Mouse (Mus musculus) T-helper 1 cell (primary cell): ENCODE results near the gene Pde1c.

Experiments used
- in situ Hi-C: fragments of 300-600 bp; cut with MboI, MseI; formaldehyde crosslinking; loops from one replicate; pipeline ENCODE4 v1.15.1; 2025; ENCODE audit warnings: high pct_unique_total_duplicates

The Pde1c gene

GRCm38 (mm10) chr6:56458098-56458497, 110.8 kb downstream of the Pde1c start:
- in situ Hi-C loops, result no loop called here

DNA sequence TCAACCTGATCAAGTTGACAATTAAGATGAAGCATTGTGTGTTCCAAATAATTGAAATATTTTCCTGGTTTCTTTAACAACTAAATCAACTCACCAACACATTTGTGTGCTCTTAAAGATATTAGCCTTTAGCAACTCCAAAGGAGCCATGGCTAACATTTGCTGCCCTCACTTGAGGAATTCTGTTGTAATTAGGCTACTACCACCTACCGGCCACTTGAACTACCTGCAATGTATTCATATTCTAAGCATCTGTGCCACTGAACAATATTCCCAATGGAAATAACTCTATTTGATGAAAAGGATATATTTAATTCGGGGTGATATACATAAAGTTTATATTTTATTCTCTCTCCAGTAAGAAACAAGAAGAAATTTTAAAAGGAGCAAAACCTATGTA, 121.0 kb downstream of the Pde1c start:
- in situ Hi-C loops, result no loop called here

DNA sequence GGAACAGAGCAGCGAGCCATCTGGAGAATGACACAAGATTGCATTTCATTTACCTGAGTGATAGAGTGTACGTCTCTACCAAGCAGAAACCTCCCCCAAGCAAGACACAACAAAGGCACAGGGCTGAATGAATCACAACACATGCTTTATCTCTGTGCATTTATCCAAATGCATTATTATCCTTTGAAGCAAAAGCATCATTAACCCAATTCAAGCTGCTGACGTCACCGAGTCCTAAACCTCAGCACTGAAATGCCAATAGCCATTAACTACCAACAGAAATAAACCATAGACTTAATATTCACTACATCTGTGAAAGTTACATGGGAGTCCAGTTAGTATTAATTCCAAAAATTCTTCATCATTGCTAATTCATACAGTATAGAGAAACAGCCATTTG, 127.4 kb downstream of the Pde1c start:
- in situ Hi-C loops, result no loop called here

GRCm38 (mm10) chr6:56425846-56426245, 143.1 kb downstream of the Pde1c start:
- in situ Hi-C loops, result no loop called here

- in situ Hi-C loops, result no loop called here
Observed at GRCm38 (mm10) chr6:56422866-56423265, 146.0 kb downstream of the Pde1c start.

GRCm38 (mm10) chr6:56416191-56416590, 152.7 kb downstream of the Pde1c start:
- in situ Hi-C loops, result no loop called here

GRCm38 (mm10) chr6:56389178-56389577, 179.7 kb downstream of the Pde1c start:
- in situ Hi-C loops, result no loop called here

DNA sequence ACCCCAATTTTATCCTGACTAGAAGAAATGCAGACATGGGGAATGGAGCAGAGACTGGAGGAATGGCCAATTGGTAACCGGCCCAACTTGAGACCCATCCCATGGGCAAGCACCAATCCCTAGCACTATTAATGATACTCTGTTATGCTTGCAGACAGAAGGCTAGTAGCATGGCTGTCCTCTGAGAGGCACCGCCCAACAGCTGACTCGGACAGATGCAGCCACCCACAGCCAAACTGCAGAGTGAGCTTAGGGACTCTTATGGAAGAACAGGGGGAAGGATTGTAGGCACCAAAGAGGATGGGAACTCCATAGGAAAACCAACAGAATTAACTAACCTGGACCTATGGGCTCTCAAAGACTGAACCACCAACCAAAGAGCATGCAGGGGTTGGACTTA, 192.5 kb downstream of the Pde1c start:
- in situ Hi-C loops, result no loop called here

- in situ Hi-C loops, result no loop called here
Observed at GRCm38 (mm10) chr6:56374180-56374579, 194.7 kb downstream of the Pde1c start.

- in situ Hi-C loops, result no loop called here
Observed at GRCm38 (mm10) chr6:56373753-56374152, 195.2 kb downstream of the Pde1c start.

GRCm38 (mm10) chr6:56373046-56373751, 195.7 kb downstream of the Pde1c start:
- in situ Hi-C loops, result no loop called here

GRCm38 (mm10) chr6:56369462-56369861, 199.4 kb downstream of the Pde1c start:
- in situ Hi-C loops, result no loop called here

- in situ Hi-C loops, result no loop called here
Observed at GRCm38 (mm10) chr6:56368116-56368515, 200.8 kb downstream of the Pde1c start.

DNA sequence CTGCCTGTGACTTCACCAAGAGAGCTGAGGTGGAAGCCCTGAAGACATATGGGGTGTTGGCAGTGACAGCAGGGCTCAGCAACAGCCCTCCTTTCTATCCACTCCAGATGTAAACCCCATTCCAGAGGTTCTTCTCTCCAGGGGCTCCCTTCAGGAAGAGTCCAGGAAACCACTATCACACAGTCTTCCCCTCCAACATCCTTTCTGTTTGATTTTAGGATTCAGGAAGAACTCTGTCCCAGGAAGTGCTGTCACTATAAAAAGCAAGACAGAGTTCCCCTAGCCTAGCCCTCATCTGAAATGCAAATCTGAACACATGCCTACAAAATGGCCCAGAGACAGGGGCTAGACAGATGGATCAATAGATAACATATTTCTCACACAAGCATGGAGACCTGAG, 201.6 kb downstream of the Pde1c start:
- in situ Hi-C loops, result no loop called here

DNA sequence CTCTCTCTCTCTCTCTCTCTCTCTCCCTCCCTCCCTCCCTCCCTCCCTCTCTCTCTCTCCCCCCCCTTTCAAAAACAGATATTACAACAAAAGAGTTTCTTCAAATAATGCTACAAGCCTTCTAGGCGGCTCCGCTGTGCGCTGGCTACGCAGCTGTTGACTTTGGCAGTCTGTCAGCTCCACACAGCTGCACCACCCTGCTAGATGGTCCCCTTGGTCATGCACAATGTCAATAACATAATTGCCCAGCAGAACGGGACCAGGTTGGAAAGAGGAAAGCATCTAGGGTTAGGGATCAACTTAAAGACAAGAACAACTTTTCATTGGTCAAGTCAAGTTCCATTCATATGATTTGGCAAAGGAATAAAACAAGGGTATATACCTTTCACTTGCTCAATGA, 206.3 kb downstream of the Pde1c start:
- in situ Hi-C loops, result no loop called here

- in situ Hi-C loops, result no loop called here
Observed at GRCm38 (mm10) chr6:56362128-56362545, 206.8 kb downstream of the Pde1c start.

DNA sequence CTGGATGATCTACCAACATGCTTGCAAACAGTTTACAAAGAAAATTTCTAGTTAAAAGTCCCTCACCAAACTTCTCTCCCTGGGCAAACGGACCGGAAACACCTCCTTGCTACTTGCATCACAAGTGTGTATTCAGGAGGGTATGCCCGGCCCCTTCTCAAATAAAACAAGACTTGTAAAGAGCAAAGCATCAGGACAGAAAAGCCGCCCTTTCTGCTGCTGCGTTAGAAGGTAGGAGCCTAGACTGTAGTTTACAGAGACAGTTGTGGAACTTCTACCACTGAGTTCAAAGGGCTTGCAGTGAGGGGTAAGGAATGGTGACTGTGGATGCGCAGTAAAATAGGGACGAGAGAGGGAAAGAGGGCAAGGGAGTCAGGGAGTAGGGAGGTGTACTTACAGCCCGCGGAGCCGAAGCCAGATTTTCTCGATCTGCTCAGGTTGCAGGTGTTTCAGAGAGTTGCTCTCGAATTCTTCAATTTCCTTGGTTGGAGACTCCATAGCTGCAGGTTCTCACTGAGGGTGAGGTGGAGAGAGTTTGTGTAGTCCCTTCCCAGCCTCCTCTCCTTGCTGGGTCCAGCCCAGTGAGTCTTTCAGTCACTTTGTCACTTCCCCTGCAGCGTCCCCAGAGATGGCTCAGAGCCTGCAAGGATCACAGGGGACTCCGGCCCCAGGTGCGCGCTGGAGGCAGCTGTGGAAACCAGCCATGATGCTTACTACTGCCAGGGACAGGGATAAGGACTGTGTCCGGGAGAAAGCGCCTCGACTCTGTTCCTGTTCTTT, 207.4 kb downstream of the Pde1c start:
- in situ Hi-C loops, result no loop called here

DNA sequence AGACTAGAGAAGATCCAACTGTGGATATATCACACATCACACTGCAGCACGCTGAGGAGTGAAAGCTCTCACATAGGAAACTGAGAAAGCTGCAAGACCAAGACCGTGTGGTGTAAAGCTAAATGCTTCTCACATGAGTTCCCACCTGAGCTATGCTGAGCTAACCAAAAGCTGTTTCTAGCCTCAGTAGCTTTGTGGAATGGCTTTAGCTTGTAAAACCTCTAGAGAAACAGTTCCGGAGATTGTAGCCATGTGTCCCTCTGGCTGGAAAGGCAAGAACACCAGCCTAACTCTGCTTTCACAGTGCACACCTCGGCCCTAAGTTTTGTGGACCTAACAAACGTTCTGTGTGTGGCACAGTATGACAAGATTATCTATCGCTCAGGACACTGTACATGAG, 208.8 kb downstream of the Pde1c start:
- in situ Hi-C loops, result no loop called here

- in situ Hi-C loops, result no loop called here
Observed at GRCm38 (mm10) chr6:56359126-56359525, 209.8 kb downstream of the Pde1c start.

DNA sequence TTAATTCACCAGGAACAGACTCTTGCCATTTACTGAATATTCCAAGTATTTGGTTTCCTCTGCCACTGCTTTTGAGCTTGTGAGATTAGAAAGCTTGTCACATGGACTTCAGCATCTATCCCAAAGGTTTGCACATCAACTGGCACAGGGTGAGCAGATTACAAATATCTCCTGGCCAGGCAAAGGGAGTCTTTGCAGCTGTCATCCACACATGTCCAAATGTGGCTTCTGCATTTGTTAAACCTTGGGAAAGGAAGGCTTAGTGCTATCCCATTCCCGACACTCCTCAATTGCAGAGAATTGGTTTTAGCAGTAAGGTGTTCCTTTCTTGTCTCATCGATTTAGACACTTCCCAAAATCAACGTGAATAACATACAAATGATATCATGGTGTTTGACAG, 221.7 kb downstream of the Pde1c start:
- in situ Hi-C loops, result no loop called here

DNA sequence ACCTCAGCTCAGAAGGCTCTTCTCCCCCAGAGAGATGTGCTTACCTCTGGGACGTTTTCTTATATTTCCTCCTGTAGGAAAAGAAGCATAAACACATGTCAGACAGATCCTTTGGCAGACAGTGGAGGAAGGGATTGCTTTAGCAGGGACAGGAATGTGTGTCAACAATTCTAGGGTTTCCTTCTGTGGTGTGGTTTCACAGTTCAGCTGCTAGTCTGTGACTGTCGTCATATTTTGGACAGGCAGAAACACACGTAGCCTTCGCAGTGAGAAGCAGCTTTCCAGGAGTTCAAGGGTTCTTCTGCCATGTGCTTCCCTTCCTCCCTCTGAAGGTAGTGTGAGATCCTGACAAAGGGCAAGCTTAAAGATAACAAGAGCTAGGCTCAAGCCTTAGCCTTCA, 223.8 kb downstream of the Pde1c start:
- in situ Hi-C loops, result no loop called here

DNA sequence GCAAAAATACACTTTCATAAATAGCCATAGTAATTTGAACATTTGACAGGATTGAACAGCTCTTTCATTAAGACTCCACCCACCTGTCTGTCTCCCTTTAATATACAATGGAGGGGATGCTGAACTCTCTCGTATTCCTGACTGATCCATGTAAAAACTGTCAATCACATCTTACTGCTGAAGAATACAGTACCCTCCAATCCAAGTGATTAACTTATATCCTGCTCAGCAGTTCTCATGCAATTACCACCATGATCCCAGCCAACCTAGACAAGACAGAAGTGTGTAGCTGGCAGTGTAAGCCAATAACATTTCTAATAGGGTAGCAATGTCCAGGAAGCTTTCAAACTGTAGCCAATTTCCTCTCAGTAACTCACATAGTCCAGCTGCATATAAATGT, 226.9 kb downstream of the Pde1c start:
- in situ Hi-C loops, result no loop called here

- in situ Hi-C loops, result no loop called here
Observed at GRCm38 (mm10) chr6:56335811-56336446, 233.0 kb downstream of the Pde1c start.
